Mouse (Mus musculus): Measurements from ENCODE around the gene Ciao2b. TPM values are rescaled to one million over a fixed set of nuclear protein-coding genes. Genes with fewer than 3 reads are reported as not detected.
A peak's percentile ranks its signal among the peaks of the same experiment; 100 is the strongest.
"Not testable (repeated sequence)": the region's sequence is repeated elsewhere in the genome, so short reads cannot be mapped to it uniquely, and the experiment has no call there.

Gene Ciao2b
- 131 and 143 TPM in 2 replicates for polyA plus RNA-seq (2015; fragmentation: Nextera tagmentation; extraction: Ambion mirVana)

- under 1% methylated on average over 66 of the region's 66 CpGs for WGBS
- H3K4me1 ChIP-seq (replicated peaks), result peaks cover 23% of the 10 kb centered on the region
- peak within 1 kb of the TSS; percentile 89 for H3K27ac ChIP-seq (replicated peaks)
- H3K27me3 ChIP-seq, result no peaks in the 10 kb centered on the region
- peak; percentile 96 for ATAC-seq (ENCODE audit: low read depth)
- peak within 1 kb of the TSS; percentile 89 for H3K9ac ChIP-seq
- no peaks in the 10 kb centered on the region for H3K9me3 ChIP-seq
- H3K36me3 ChIP-seq, result peaks cover 24% of the 10 kb centered on the region
- H3K4me2 ChIP-seq, result peak within 1 kb of the TSS; percentile 85
- peak within 1 kb of the TSS; percentile 91 for H3K4me3 ChIP-seq
Measured at GRCm38 (mm10) chr8:104641426-104642323, at the start of gene Ciao2b. Ciao2b (minus strand) TSS chr8:104641965.

- no peaks in the 10 kb centered on the region for H3K36me3 ChIP-seq
- no peak overlapping the region for H3K27ac ChIP-seq (replicated peaks)
- no peak overlapping the region for H3K9ac ChIP-seq
- ATAC-seq (ENCODE audit: low read depth), result no peak
- no peak overlapping the region for H3K4me2 ChIP-seq
- H3K27me3 ChIP-seq, result no peaks in the 10 kb centered on the region
- no peaks in the 10 kb centered on the region for H3K4me1 ChIP-seq (replicated peaks)
- WGBS, result 85% methylated on average over 4 of the region's 4 CpGs
- H3K9me3 ChIP-seq, result 0 out of 2 replicates have a peak, but pooled peaks cover 3% of the 10 kb centered on the region
- no peak overlapping the region for H3K4me3 ChIP-seq
Measured at GRCm38 (mm10) chr8:104688433-104688832, 46.7 kb upstream of the Ciao2b start.

GRCm38 (mm10) chr8:104655614-104656013 lies 13.8 kb upstream of the Ciao2b start:
- no peaks in the 10 kb centered on the region for H3K36me3 ChIP-seq
- H3K4me3 ChIP-seq, result no peak overlapping the region
- no peak overlapping the region for H3K27ac ChIP-seq (replicated peaks)
- no peaks in the 10 kb centered on the region for H3K9me3 ChIP-seq
- no peaks in the 10 kb centered on the region for H3K4me1 ChIP-seq (replicated peaks)
- no peak overlapping the region for H3K9ac ChIP-seq
- H3K27me3 ChIP-seq, result peaks cover 7% of the 10 kb centered on the region
- ATAC-seq (ENCODE audit: low read depth), result 0 out of 2 replicates have a peak, but pooled peaks have one; percentile 32
- 81% methylated on average over 4 of the region's 4 CpGs for WGBS
- H3K4me2 ChIP-seq, result no peak overlapping the region

- H3K4me1 ChIP-seq (replicated peaks), result no peaks in the 10 kb centered on the region
- H3K27me3 ChIP-seq, result peaks cover 7% of the 10 kb centered on the region
- no peaks in the 10 kb centered on the region for H3K36me3 ChIP-seq
- no peak overlapping the region for H3K4me2 ChIP-seq
- H3K27ac ChIP-seq (replicated peaks), result no peak overlapping the region
- no peaks in the 10 kb centered on the region for H3K9me3 ChIP-seq
- no peak overlapping the region for H3K9ac ChIP-seq
- H3K4me3 ChIP-seq, result no peak overlapping the region
- ATAC-seq (ENCODE audit: low read depth), result peak; percentile 88
- WGBS, result 2% methylated on average over 3 of the region's 3 CpGs
Measured at GRCm38 (mm10) chr8:104654984-104655383, 13.2 kb upstream of the Ciao2b start.

GRCm38 (mm10) chr8:104644187-104644586 lies 2.4 kb upstream of the Ciao2b start:
- H3K9ac ChIP-seq; H3K4me3 ChIP-seq; H3K36me3 ChIP-seq; ATAC-seq (ENCODE audit: low read depth); H3K4me2 ChIP-seq; H3K9me3 ChIP-seq; H3K27ac ChIP-seq (replicated peaks); H3K27me3 ChIP-seq: not testable (repeated sequence)
- WGBS, result 73% methylated on average over 3 of the region's 3 CpGs
- peaks cover 23% of the 10 kb centered on the region for H3K4me1 ChIP-seq (replicated peaks)

DNA sequence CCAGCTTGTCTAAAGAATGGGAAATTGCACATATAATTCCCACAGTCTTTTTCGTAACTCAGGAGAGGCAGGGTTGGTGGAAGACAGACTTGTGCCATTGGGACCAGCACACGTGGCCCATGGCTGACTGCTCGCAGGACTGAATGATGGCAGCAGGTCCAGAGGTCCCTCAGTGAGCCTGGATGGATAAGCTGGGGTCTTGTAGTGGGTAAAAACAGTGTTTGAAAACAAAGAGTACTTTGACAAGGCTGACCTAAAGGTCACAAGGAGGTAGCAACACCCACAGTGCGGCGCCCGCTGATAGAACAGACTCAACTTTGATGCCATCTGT lies 524 bp upstream of the Ciao2b start:
- Histone ChIP-seq H3K27ac (replicated peaks) (peak overlapping the region; percentile 89), H3K4me2 (peak overlapping the region; percentile 85), H3K9me3 (no peaks in the 10 kb centered on the region), H3K4me1 (replicated peaks) (peaks cover 23% of the 10 kb centered on the region), H3K27me3 (no peaks in the 10 kb centered on the region), H3K36me3 (peaks cover 22% of the 10 kb centered on the region), H3K4me3 (peak overlapping the region; percentile 91), H3K9ac (peak overlapping the region; percentile 89)
- WGBS, result 66% methylated on average over 6 of the region's 6 CpGs
- peak; percentile 47 for ATAC-seq (ENCODE audit: low read depth)

- peaks cover 23% of the 10 kb centered on the region for H3K4me1 ChIP-seq (replicated peaks)
- H3K27ac ChIP-seq (replicated peaks), result 0 out of 2 replicates have a peak overlapping the region, but pooled peaks have one; percentile 89
- peak overlapping the region; percentile 85 for H3K4me2 ChIP-seq
- H3K27me3 ChIP-seq, result no peaks in the 10 kb centered on the region
- WGBS, result 13% methylated on average over 25 of the region's 25 CpGs
- no peak; the same call in 1 of the 2 replicates for ATAC-seq (ENCODE audit: low read depth)
- peak overlapping the region; percentile 89 for H3K9ac ChIP-seq
- peak overlapping the region; percentile 91 for H3K4me3 ChIP-seq
- no peaks in the 10 kb centered on the region for H3K9me3 ChIP-seq
- peaks cover 28% of the 10 kb centered on the region for H3K36me3 ChIP-seq
Measured at GRCm38 (mm10) chr8:104640831-104641370, 864 bp downstream of the Ciao2b start.

- H3K4me2 ChIP-seq, result peak overlapping the region; percentile 85
- H3K27me3 ChIP-seq, result no peaks in the 10 kb centered on the region
- H3K9me3 ChIP-seq, result no peaks in the 10 kb centered on the region
- H3K9ac ChIP-seq, result peak overlapping the region; percentile 89
- peaks cover 23% of the 10 kb centered on the region for H3K4me1 ChIP-seq (replicated peaks)
- no peak overlapping the region for H3K27ac ChIP-seq (replicated peaks)
- H3K36me3 ChIP-seq, result peaks cover 35% of the 10 kb centered on the region
- WGBS, result 90% methylated on average over 7 of the region's 7 CpGs
- ATAC-seq (ENCODE audit: low read depth), result no peak
- H3K4me3 ChIP-seq, result peak overlapping the region; percentile 91
Measured at GRCm38 (mm10) chr8:104640241-104640640, 1.5 kb downstream of the Ciao2b start.

DNA sequence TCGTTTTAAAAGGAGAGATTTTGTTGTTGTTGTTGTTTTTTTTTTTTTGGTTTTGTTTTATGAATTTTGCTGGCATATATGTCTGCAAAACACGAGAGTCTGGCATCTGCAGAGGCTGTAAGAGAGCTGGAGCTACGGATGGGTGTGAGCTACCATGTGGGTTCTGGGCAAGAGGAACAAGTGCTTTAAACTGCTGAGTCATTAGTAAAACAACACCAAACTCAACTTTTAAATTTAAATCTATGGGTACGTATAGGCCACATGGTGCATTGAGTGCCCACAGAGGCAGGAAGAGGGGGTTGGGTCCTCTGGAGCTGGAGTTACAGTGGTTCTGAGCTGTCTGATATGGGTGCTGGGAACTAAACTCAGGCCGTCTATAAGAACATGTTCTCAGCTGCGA lies 3.8 kb downstream of the Ciao2b start:
- Histone ChIP-seq H3K4me3 (no peak overlapping the region), H3K36me3 (peaks cover 38% of the 10 kb centered on the region), H3K27ac (replicated peaks) (no peak overlapping the region), H3K9me3 (no peaks in the 10 kb centered on the region), H3K4me2 (no peak overlapping the region), H3K4me1 (replicated peaks) (peaks cover 23% of the 10 kb centered on the region), H3K27me3 (no peaks in the 10 kb centered on the region), H3K9ac (no peak overlapping the region)
- WGBS, result 89% methylated on average over 6 of the region's 6 CpGs
- no peak for ATAC-seq (ENCODE audit: low read depth)

- WGBS, result 94% methylated on average over 3 of the region's 3 CpGs
- Histone ChIP-seq H3K9me3 (no peaks in the 10 kb centered on the region), H3K36me3 (peaks cover 38% of the 10 kb centered on the region), H3K4me1 (replicated peaks) (peaks cover 19% of the 10 kb centered on the region), H3K27me3 (peaks cover 20% of the 10 kb centered on the region), H3K4me3 (no peak overlapping the region), H3K4me2 (no peak overlapping the region), H3K9ac (no peak overlapping the region), H3K27ac (replicated peaks) (no peak overlapping the region)
- no peak for ATAC-seq (ENCODE audit: low read depth)
Measured at GRCm38 (mm10) chr8:104635004-104635710, 6.6 kb downstream of the Ciao2b start.

- Histone ChIP-seq H3K27me3 (peaks cover 35% of the 10 kb centered on the region), H3K9me3 (no peaks in the 10 kb centered on the region), H3K4me1 (replicated peaks) (peaks cover 15% of the 10 kb centered on the region), H3K36me3 (peaks cover 24% of the 10 kb centered on the region), H3K27ac (replicated peaks) (no peak overlapping the region), H3K4me3 (no peak overlapping the region), H3K4me2 (no peak overlapping the region), H3K9ac (no peak overlapping the region)
- 64% methylated on average over 9 of the region's 9 CpGs for WGBS
- ATAC-seq (ENCODE audit: low read depth), result no peak
Measured at GRCm38 (mm10) chr8:104633156-104633744, 8.5 kb downstream of the Ciao2b start.

DNA sequence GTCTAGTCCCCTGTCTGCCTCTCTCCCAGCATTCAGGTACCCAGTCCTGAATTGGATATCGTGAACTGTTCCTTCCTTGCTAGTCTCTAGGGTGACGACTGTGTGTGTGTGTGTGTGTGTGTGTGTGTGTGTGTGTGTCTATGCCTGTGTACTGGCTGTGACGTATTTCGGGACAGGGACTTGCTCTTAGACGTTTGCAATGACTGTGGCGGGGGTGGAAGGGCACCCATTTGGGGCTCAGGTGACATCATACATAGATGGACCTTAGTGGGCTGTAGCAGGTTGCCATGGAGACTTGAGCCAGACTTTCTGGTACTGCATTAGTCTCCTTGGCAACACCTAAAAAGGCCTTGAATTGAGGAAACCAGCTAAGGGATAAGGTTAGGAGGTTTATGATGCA lies 9.3 kb downstream of the Ciao2b start:
- Histone ChIP-seq H3K4me3 (no peak overlapping the region), H3K27ac (replicated peaks) (no peak overlapping the region)

More for the DNA sequence above, 9.3 kb downstream of the Ciao2b start:
- 65% methylated on average over 6 of the region's 6 CpGs for WGBS
- H3K36me3 ChIP-seq, result peaks cover 18% of the 10 kb centered on the region
- H3K9me3 ChIP-seq, result no peaks in the 10 kb centered on the region
- no peak overlapping the region for H3K9ac ChIP-seq
- no peak overlapping the region for H3K4me2 ChIP-seq
- peaks cover 35% of the 10 kb centered on the region for H3K27me3 ChIP-seq
- H3K4me1 ChIP-seq (replicated peaks), result peaks cover 15% of the 10 kb centered on the region
- no peak for ATAC-seq (ENCODE audit: low read depth)
